Mouse (Mus musculus) ovary, postnatal 36 days (tissue): ENCODE data around the gene Wwc2.
A peak's percentile ranks its signal among the peaks of the same experiment; 100 is the strongest.

Source experiments
- DNase-seq: peaks from one replicate; pipeline ENCODE4 v3.0.0; 2022; ENCODE audit warnings: low spot score, mixed read lengths

The Wwc2 gene

GRCm38 (mm10) chr8:47989655-47990385 lies 904 bp downstream of the Wwc2 start:
- no peak for DNase-seq

- DNase-seq = no peak
These were observed 1.5 kb downstream of the Wwc2 start for GRCm38 (mm10) chr8:47989211-47989610.

GRCm38 (mm10) chr8:47988111-47988510 lies 2.6 kb downstream of the Wwc2 start:
- no peak for DNase-seq

- DNase-seq = no peak
These were observed 5.1 kb downstream of the Wwc2 start for GRCm38 (mm10) chr8:47985644-47986043.

GRCm38 (mm10) chr8:47985243-47985642 lies 5.5 kb downstream of the Wwc2 start:
- no peak for DNase-seq

- DNase-seq = no peak
These were observed 9.6 kb downstream of the Wwc2 start for GRCm38 (mm10) chr8:47981075-47981474.

- DNase-seq = no peak
These were observed 10.8 kb downstream of the Wwc2 start for GRCm38 (mm10) chr8:47979876-47980275.

- DNase-seq = no peak
These were observed 12.0 kb downstream of the Wwc2 start for GRCm38 (mm10) chr8:47978755-47979154.

GRCm38 (mm10) chr8:47974963-47975314 lies 15.8 kb downstream of the Wwc2 start:
- DNase-seq = no peak

- DNase-seq = peak; percentile 60
These were observed 16.4 kb downstream of the Wwc2 start for GRCm38 (mm10) chr8:47974138-47974962.

GRCm38 (mm10) chr8:47971121-47971520 lies 19.6 kb downstream of the Wwc2 start:
- no peak for DNase-seq

- DNase-seq = no peak
These were observed 20.1 kb downstream of the Wwc2 start for GRCm38 (mm10) chr8:47970576-47970975.

GRCm38 (mm10) chr8:47967045-47967920 lies 23.4 kb downstream of the Wwc2 start:
- DNase-seq = no peak

GRCm38 (mm10) chr8:47962484-47962883 lies 28.2 kb downstream of the Wwc2 start:
- DNase-seq = no peak

- DNase-seq = peak; percentile 58
These were observed 28.7 kb downstream of the Wwc2 start for GRCm38 (mm10) chr8:47962005-47962404.

- no peak for DNase-seq
These were observed 33.2 kb downstream of the Wwc2 start for GRCm38 (mm10) chr8:47957560-47957959.

- DNase-seq = no peak
These were observed 39.3 kb downstream of the Wwc2 start for GRCm38 (mm10) chr8:47951380-47951932.

- no peak for DNase-seq
These were observed 41.9 kb downstream of the Wwc2 start for GRCm38 (mm10) chr8:47948836-47949235.

GRCm38 (mm10) chr8:47947672-47948618 lies 42.8 kb downstream of the Wwc2 start:
- DNase-seq = no peak

- no peak for DNase-seq
These were observed 47.7 kb downstream of the Wwc2 start for GRCm38 (mm10) chr8:47943049-47943448.

- no peak for DNase-seq
These were observed 49.7 kb downstream of the Wwc2 start for GRCm38 (mm10) chr8:47941028-47941427.
